Mouse (Mus musculus): Measurements from ENCODE around the gene Gm11992.

GRCm38 (mm10) chr11:9116916-9117315 is 68.5 kb downstream of the Gm11992 start:
- no peak for TF ChIP-seq POLR2A (IDR thresholded peaks at IDR 0.05; ENCODE audit: low read depth, low read length)
- TF ChIP-seq CTCF (IDR thresholded peaks at IDR 0.05; ENCODE audit: extremely low read depth, insufficient read length, insufficient replicate concordance, low read depth, low read length) = no peak
